Mouse (Mus musculus) bone marrow, adult 2 months (tissue): ENCODE measurements around the gene Aanat.

Experiments used
- CTCF ChIP-seq: fragments of 200-500 bp; IDR thresholded peaks from 2 replicates; pipeline ENCODE4 v1.5.1; 2011; ENCODE audit warnings: low read length, control low read depth; ENCODE audit not compliant: control insufficient read depth, insufficient read depth
- POLR2A ChIP-seq: fragments of 200-500 bp; IDR thresholded peaks from 2 replicates; pipeline ENCODE4 v1.6.1; 2011; ENCODE audit warnings: low read depth, mild to moderate bottlenecking, control low read depth, low read length, borderline replicate concordance; ENCODE audit not compliant: control insufficient read depth

GRCm38 (mm10) chr11:116642681-116643578 lies 56.7 kb downstream of the Aanat start:
- TF ChIP-seq CTCF = peak; percentile 89
- no peak for TF ChIP-seq POLR2A
